Mouse (Mus musculus) liver, embryonic 14.5 days (tissue): ENCODE results near the gene Flad1. TPM values are rescaled to one million over a fixed set of nuclear protein-coding genes. Genes with fewer than 3 reads are reported as not detected.

Experiments used
- ATAC-seq: fragments of 200-750 bp; cut with Nextera tagmentation; 2 replicates; pipeline ENCODE4 v1.8.0; 2017; ENCODE audit warnings: moderate number of reproducible peaks, mild to moderate bottlenecking, moderate library complexity; ENCODE audit not compliant: insufficient read depth
- DNase-seq, 3 experiments: peaks; one replicate each; pipeline ENCODE4 v3.0.0-alpha.2; 2012 to 2013; ENCODE audit warnings: low read depth in 3 of 3, low spot score in 3 of 3
- H3K27ac ChIP-seq: fragments of 300-500 bp; sonication (generic); 2 replicates; pipeline ENCODE4 v1.5.1; 2014; ENCODE audit warnings: moderate library complexity, mild to moderate bottlenecking, control low read depth, inconsistent platforms
- H3K27me3 ChIP-seq: fragments of 300-500 bp; sonication (generic); 2 replicates; pipeline ENCODE4 v1.6.1; 2014; ENCODE audit warnings: mild to moderate bottlenecking, low read length, moderate library complexity; ENCODE audit not compliant: control insufficient read depth, insufficient read depth
- H3K36me3 ChIP-seq: fragments of 300-500 bp; sonication (generic); replicated peaks from 2 replicates; pipeline ENCODE4 v1.6.1; 2014; ENCODE audit warnings: low read depth; ENCODE audit not compliant: control insufficient read depth, insufficient read depth
- H3K4me1 ChIP-seq, 2 experiments: fragments of 200-500 bp in 1 of 2; fragments of 300-500 bp in 1 of 2; sonication (generic) in 1 of 2; replicated peaks; 2 replicates each; pipeline ENCODE4 v1.6.1; 2012 to 2014; ENCODE audit warnings: antibody characterized with exemption in 1 of 2, inconsistent platforms in 1 of 2, low read length in 1 of 2; ENCODE audit not compliant: control insufficient read depth in 2 of 2, insufficient read depth in 2 of 2
- H3K4me2 ChIP-seq: fragments of 300-500 bp; sonication (generic); 2 replicates; pipeline ENCODE4 v1.6.1; 2014; ENCODE audit warnings: low read depth, mild to moderate bottlenecking, control low read depth, moderate library complexity
- H3K4me3 ChIP-seq, 2 experiments: fragments of 200-500 bp in 1 of 2; fragments of 300-500 bp in 1 of 2; sonication (generic) in 1 of 2; 2 replicates each; pipeline ENCODE4 v1.5.1; 2012 to 2014; ENCODE audit warnings: low read depth in 2 of 2, low read length in 2 of 2, mild to moderate bottlenecking in 2 of 2, control low read depth in 1 of 2, inconsistent platforms in 1 of 2, moderate library complexity in 1 of 2; ENCODE audit not compliant: insufficient read depth in 1 of 2
- H3K9ac ChIP-seq: fragments of 300-500 bp; sonication (generic); replicated peaks from 2 replicates; pipeline ENCODE4 v1.6.1; 2014; ENCODE audit warnings: mild to moderate bottlenecking, control low read depth, moderate library complexity
- H3K9me3 ChIP-seq: fragments of 300-500 bp; sonication (generic); 2 replicates; pipeline ENCODE4 v1.6.1; 2016; ENCODE audit warnings: low read length, mixed read lengths; ENCODE audit not compliant: control insufficient read depth
- CTCF ChIP-seq: IDR thresholded peaks from 2 replicates; pipeline ENCODE4 v1.5.1; 2016; ENCODE audit warnings: antibody characterized with exemption, low read depth, control low read depth
- EP300 ChIP-seq: IDR thresholded peaks from 2 replicates; pipeline ENCODE4 v1.6.1; 2016; ENCODE audit warnings: antibody characterized with exemption, low read depth
- WGBS: fragments of 180-500 bp; shearing (Covaris S2); extraction: QIAGEN DNeasy Blood & Tissue Kit; methylation state at CpG from one replicate; pipeline ENCODE4 v1.1.7; 2014; ENCODE audit not compliant: insufficient replicate concordance; 5-methylcytosine and 5-hydroxymethylcytosine counted together
- polyA plus RNA-seq, 2 experiments: library from polyadenylated mRNA; depleted of rRNA in 1 of 2; stranded (reverse) in 1 of 2; unstranded in 1 of 2; fragments of >200 nt; fragmentation: Nextera tagmentation in 1 of 2; extraction: Ambion mirVana in 1 of 2; gene quantifications; 2 replicates each; pipeline versions ENCODE4 v1.2.1 to v1.2.3; 2012 to 2014

The Flad1 gene
- polyA plus RNA-seq, 2 experiments = 9.2 to 13.2 TPM

GRCm38 (mm10) chr3:89409701-89410100, 2.0 kb downstream of the Flad1 start:
- H3K27me3 ChIP-seq = no peaks in the 10 kb centered on the region
- no peak overlapping the region for H3K4me3 ChIP-seq
- ATAC-seq (no peak), DNase-seq (no peak)
- H3K36me3 ChIP-seq = peaks cover 11% of the 10 kb centered on the region
- H3K4me1 ChIP-seq = peaks cover 4 to 6% of the 10 kb centered on the region in 2 experiments
- TF ChIP-seq CTCF (no peak), EP300 (no peak)
- 78% methylated on average over 3 of the region's 3 CpGs for WGBS
- no peak overlapping the region for H3K9ac ChIP-seq
- no peak overlapping the region for H3K4me2 ChIP-seq
- no peak overlapping the region for H3K27ac ChIP-seq
- H3K9me3 ChIP-seq = no peaks in the 10 kb centered on the region

- no peaks in the 10 kb centered on the region for H3K27me3 ChIP-seq
- no peak for TF ChIP-seq EP300
- no peak for TF ChIP-seq CTCF
- H3K4me1 ChIP-seq = peaks cover 4 to 6% of the 10 kb centered on the region in 2 experiments
- no peak overlapping the region for H3K9ac ChIP-seq
- H3K4me2 ChIP-seq = no peak overlapping the region
- WGBS = 75% methylated on average over 16 of the region's 16 CpGs
- H3K36me3 ChIP-seq = peaks cover 2% of the 10 kb centered on the region; the same call in 1 of the 2 replicates
- DNase-seq = no peak
- ATAC-seq = no peak
- H3K4me3 ChIP-seq = no peak overlapping the region
- no peaks in the 10 kb centered on the region for H3K9me3 ChIP-seq
- H3K27ac ChIP-seq = no peak overlapping the region
Measured at GRCm38 (mm10) chr3:89408448-89408847, 3.2 kb downstream of the Flad1 start.

DNA sequence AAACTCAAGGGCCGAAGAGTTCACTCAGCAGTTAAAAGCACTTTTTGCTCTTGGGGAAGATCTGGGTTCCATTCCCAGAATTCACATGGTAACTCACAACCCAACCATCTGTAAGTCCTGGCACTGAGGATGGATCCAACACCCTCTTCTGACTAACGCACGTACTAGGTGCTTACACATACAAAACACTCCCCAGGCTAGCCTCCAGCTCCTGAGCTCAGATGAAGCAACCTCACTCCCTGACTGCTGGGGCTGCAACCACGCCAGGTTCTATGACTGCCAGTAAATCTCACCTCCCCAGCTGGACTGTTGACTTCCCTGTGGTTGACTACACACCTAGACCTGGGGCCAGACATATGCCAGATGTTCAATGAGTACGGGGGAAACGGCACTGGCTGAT, 4.8 kb downstream of the Flad1 start:
- ATAC-seq = no peak
- 0 out of 2 replicates have a peak, but pooled peaks cover 2% of the 10 kb centered on the region for H3K36me3 ChIP-seq
- DNase-seq = no peak

DNA sequence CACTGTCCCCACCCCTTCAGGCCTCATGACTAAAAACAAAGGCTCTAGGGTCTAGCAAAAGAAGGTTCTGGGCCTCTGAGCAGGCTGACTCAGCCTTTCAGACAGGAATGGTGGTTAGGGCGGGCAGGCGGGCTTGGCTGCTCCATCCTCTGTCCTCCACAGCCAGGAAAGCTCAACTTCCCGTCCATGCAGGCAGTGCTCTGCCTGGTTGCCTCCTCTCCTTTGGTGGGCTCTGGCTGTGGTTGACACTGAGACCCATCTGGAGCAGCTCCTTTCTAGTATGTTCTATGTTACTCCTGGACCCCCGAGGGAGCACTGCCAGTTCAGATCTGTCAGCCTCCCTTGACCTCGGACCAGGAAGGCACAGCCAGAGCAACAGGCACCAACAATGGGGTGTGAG, 9.0 kb downstream of the Flad1 start, which contains the start of gene Lenep:
Gene Lenep, minus strand, starts transcription at position 101 of the 400 bp plus-strand sequence.
- H3K36me3 ChIP-seq = 0 out of 2 replicates have a peak, but pooled peaks cover 2% of the 10 kb centered on the region
- H3K4me3 ChIP-seq = no peak within 1 kb of the TSS
- no peak within 1 kb of the TSS for H3K9ac ChIP-seq
- H3K27me3 ChIP-seq = no peaks in the 10 kb centered on the region
- TF ChIP-seq EP300 (no peak), CTCF (no peak)
- no peak within 1 kb of the TSS for H3K27ac ChIP-seq
- H3K9me3 ChIP-seq = no peaks in the 10 kb centered on the region
- no peak within 1 kb of the TSS for H3K4me2 ChIP-seq
- DNase-seq (no peak), ATAC-seq (no peak)
- H3K4me1 ChIP-seq = no peaks in the 10 kb centered on the region
- WGBS = 70% methylated on average over 5 of the region's 5 CpGs

More for the DNA sequence above, 4.8 kb downstream of the Flad1 start:
- H3K4me1 ChIP-seq = peaks cover 4 to 5% of the 10 kb centered on the region in 2 experiments
- WGBS = 84% methylated on average over 6 of the region's 6 CpGs
- H3K9ac ChIP-seq = no peak overlapping the region
- H3K27ac ChIP-seq = no peak overlapping the region
- no peaks in the 10 kb centered on the region for H3K27me3 ChIP-seq
- no peaks in the 10 kb centered on the region for H3K9me3 ChIP-seq
- no peak overlapping the region for H3K4me3 ChIP-seq
- no peak overlapping the region for H3K4me2 ChIP-seq
- no peak for TF ChIP-seq EP300
- no peak for TF ChIP-seq CTCF

GRCm38 (mm10) chr3:89401329-89401728, 10.3 kb downstream of the Flad1 start:
- ATAC-seq = no peak
- Histone ChIP-seq H3K36me3 (0 out of 2 replicates have a peak, but pooled peaks cover 2% of the 10 kb centered on the region), H3K27me3 (no peaks in the 10 kb centered on the region)

More at GRCm38 (mm10) chr3:89401329-89401728, 10.3 kb downstream of the Flad1 start:
- no peaks in the 10 kb centered on the region for H3K9me3 ChIP-seq
- no peak overlapping the region for H3K4me2 ChIP-seq
- no peak for DNase-seq
- no peak overlapping the region for H3K9ac ChIP-seq
- H3K4me3 ChIP-seq = no peak overlapping the region
- H3K27ac ChIP-seq = no peak overlapping the region
- TF ChIP-seq EP300 (no peak), CTCF (no peak)
- H3K4me1 ChIP-seq = peaks cover 0 to 6% of the 10 kb centered on the region in 2 experiments; a peak in 1 of 4 replicates
- WGBS = 80% methylated on average over 7 of the region's 7 CpGs
